Mouse (Mus musculus): ENCODE measurements at regions not wholly inside any gene's neighbourhood (a gene's known extent, or its start where the extent isn't known, plus 50 kb on each side); places are given as distances from the start of the nearest gene placed in this dataset.
A peak's percentile ranks its signal among the peaks of the same experiment; 100 is the strongest.

- DNase-seq (ENCODE audit: low spot score), result no peak
Measured at GRCm38 (mm10) chr13:112220184-112220583, 68.1 kb upstream of the Ankrd55 start.

GRCm38 (mm10) chr13:112223616-112224015 lies 64.6 kb upstream of the Ankrd55 start:
- peak; percentile 31 for DNase-seq (ENCODE audit: low spot score)

- DNase-seq (ENCODE audit: low spot score), result no peak
Measured at GRCm38 (mm10) chr13:112227766-112228165, 60.5 kb upstream of the Ankrd55 start.

- DNase-seq (ENCODE audit: low spot score), result no peak
Measured at GRCm38 (mm10) chr13:112228846-112229245, 59.4 kb upstream of the Ankrd55 start.

GRCm38 (mm10) chr13:112230176-112230575 lies 58.1 kb upstream of the Ankrd55 start:
- no peak for DNase-seq (ENCODE audit: low spot score)

GRCm38 (mm10) chr13:112234695-112235094 lies 53.6 kb upstream of the Ankrd55 start:
- no peak for DNase-seq (ENCODE audit: low spot score)

GRCm38 (mm10) chr13:112236956-112237355 lies 51.3 kb upstream of the Ankrd55 start:
- no peak for DNase-seq (ENCODE audit: low spot score)

- DNase-seq (ENCODE audit: low spot score), result no peak
Measured at GRCm38 (mm10) chr13:112237377-112237776, 50.9 kb upstream of the Ankrd55 start.

- peak; percentile 16 for DNase-seq (ENCODE audit: low spot score)
Measured at GRCm38 (mm10) chr13:112237917-112238316, 50.3 kb upstream of the Ankrd55 start.

Data from urinary bladder, postnatal 14 days (tissue).